Mouse (Mus musculus): Measurements from ENCODE around the gene Gdpd3. TPM values are rescaled to one million over a fixed set of nuclear protein-coding genes. Genes with fewer than 3 reads are reported as not detected.

Gdpd3 gene
- polyA plus RNA-seq, 1 experiment from 2014 or later = 1.3 TPM

DNA sequence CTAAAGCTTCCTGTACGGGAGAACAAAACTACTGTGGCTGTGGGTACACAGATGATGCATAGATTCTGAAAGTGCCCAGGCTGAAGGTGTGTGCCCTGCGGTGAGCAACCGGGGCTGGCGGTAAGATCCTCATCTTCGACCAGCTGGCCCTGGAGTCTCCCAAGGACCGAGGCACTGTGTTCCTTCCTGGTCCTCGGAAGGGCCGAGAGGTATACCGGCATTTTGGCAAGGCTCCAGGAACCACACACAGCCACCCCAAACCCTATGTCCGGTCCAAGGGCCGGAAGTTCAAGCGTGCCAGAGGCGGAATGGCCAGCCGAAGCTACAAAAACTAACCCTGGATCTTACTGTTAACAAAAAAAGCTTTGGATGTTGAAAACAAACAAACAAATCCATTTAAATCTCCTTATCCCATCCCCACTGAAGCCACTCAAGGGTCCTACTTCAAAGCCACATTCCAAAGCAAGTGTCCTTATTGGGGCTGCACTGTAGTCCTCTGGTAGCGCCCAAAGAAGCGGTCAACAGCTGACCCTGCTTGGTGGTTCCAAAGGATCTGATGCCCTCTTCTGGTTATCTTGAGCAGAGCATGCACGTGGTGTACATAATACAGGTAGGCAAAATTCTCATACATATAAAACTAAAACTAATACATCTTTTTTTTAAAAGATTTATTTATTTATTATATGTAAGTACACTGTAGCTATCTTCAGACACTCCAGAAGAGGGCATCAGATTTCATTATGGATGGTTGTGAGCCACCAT lies 16.4 kb upstream of the Gdpd3 start:
- Histone ChIP-seq H3K9me3 (replicated peaks; ENCODE audit: control insufficient read depth, low read length) (no peaks in the 10 kb centered on the region), H3K4me2 (ENCODE audit: low read depth, low read length) (no peak overlapping the region), H3K4me3 (ENCODE audit: low read depth, low read length) (no peak overlapping the region), H3K27ac (replicated peaks; ENCODE audit: low read depth, low read length) (no peak overlapping the region), H3K36me3 (replicated peaks; ENCODE audit: control insufficient read depth, insufficient read depth, low read depth, low read length) (no peaks in the 10 kb centered on the region), H3K4me1 (ENCODE audit: control insufficient read depth, insufficient read depth, low read length) (no peaks in the 10 kb centered on the region), H3K27me3 (ENCODE audit: control insufficient read depth, insufficient read depth, low read length) (no peaks in the 10 kb centered on the region), H3K9ac (replicated peaks; ENCODE audit: low read length) (no peak overlapping the region)
- ATAC-seq (replicated peaks; ENCODE audit: insufficient number of reproducible peaks, low FRiP score, low TSS enrichment, low read depth) (no peak), DNase-seq (ENCODE audit: low spot score) (no peak)
- 96% methylated on average over 17 of the region's 17 CpGs for WGBS

DNA sequence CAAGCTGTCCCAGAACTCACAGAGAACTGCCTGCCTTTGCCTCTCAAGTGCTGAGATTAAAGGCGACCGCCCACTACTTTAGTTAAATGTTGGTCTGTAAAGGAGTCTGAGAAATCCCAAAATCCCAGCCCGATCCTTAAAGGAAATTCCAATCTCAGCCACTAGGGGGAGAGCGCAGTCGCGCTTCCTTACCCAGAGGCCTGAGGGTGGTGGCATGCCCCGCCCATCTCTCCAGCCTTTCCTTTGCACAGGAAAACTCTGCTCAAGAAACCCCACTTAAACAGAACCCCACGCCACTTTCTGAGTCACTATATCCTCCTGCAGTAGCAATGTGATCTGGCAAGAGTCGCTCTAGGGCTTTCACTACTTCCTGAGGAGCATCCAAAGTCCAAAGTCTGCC lies 11.3 kb upstream of the Gdpd3 start:
- DNase-seq (ENCODE audit: low spot score) (peak; percentile 93), ATAC-seq (replicated peaks; ENCODE audit: insufficient number of reproducible peaks, low FRiP score, low TSS enrichment, low read depth) (peak; percentile 64)
- H3K9me3 ChIP-seq (replicated peaks; ENCODE audit: control insufficient read depth, low read length) = no peaks in the 10 kb centered on the region
- no peaks in the 10 kb centered on the region for H3K27me3 ChIP-seq (ENCODE audit: control insufficient read depth, insufficient read depth, low read length)
- H3K4me2 ChIP-seq (ENCODE audit: low read depth, low read length) = no peak overlapping the region
- H3K27ac ChIP-seq (replicated peaks; ENCODE audit: low read depth, low read length) = no peak overlapping the region
- H3K4me1 ChIP-seq (ENCODE audit: control insufficient read depth, insufficient read depth, low read length) = no peaks in the 10 kb centered on the region
- WGBS = 1% methylated on average over 9 of the region's 9 CpGs
- no peak overlapping the region for H3K4me3 ChIP-seq (ENCODE audit: low read depth, low read length)
- no peaks in the 10 kb centered on the region for H3K36me3 ChIP-seq (replicated peaks; ENCODE audit: control insufficient read depth, insufficient read depth, low read depth, low read length)
- 0 out of 2 replicates have a peak overlapping the region, but pooled peaks have one; percentile 47 for H3K9ac ChIP-seq (replicated peaks; ENCODE audit: low read length)

DNA sequence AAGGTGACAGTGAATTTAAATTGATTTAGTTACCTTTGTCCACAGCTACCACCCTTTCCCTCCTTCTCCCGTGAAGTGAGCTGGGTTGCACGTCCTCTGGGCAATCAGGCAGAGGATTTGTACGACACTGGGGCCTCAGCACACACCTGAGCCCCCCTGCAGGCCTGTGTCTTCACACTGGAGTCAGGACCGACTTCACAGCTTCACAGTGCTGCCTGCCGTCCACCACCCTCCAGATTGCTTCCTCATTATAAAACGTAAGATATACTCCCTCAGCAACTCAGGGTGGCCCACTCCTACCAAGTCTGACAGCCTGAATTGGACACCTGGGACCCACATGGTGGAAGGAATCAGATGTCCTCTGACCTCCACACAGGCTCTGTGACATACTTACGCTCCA lies 7.6 kb upstream of the Gdpd3 start:
- Histone ChIP-seq H3K9ac (replicated peaks; ENCODE audit: low read length) (peak overlapping the region; percentile 18), H3K27me3 (ENCODE audit: control insufficient read depth, insufficient read depth, low read length) (no peaks in the 10 kb centered on the region), H3K36me3 (replicated peaks; ENCODE audit: control insufficient read depth, insufficient read depth, low read depth, low read length) (no peaks in the 10 kb centered on the region; the same call in 1 of the 2 replicates), H3K4me2 (ENCODE audit: low read depth, low read length) (no peak overlapping the region), H3K4me1 (ENCODE audit: control insufficient read depth, insufficient read depth, low read length) (no peaks in the 10 kb centered on the region), H3K9me3 (replicated peaks; ENCODE audit: control insufficient read depth, low read length) (no peaks in the 10 kb centered on the region), H3K4me3 (ENCODE audit: low read depth, low read length) (no peak overlapping the region), H3K27ac (replicated peaks; ENCODE audit: low read depth, low read length) (no peak overlapping the region)
- 57% methylated on average over 7 of the region's 7 CpGs for WGBS
- DNase-seq (ENCODE audit: low spot score) = no peak
- ATAC-seq (replicated peaks; ENCODE audit: insufficient number of reproducible peaks, low FRiP score, low TSS enrichment, low read depth) = no peak

DNA sequence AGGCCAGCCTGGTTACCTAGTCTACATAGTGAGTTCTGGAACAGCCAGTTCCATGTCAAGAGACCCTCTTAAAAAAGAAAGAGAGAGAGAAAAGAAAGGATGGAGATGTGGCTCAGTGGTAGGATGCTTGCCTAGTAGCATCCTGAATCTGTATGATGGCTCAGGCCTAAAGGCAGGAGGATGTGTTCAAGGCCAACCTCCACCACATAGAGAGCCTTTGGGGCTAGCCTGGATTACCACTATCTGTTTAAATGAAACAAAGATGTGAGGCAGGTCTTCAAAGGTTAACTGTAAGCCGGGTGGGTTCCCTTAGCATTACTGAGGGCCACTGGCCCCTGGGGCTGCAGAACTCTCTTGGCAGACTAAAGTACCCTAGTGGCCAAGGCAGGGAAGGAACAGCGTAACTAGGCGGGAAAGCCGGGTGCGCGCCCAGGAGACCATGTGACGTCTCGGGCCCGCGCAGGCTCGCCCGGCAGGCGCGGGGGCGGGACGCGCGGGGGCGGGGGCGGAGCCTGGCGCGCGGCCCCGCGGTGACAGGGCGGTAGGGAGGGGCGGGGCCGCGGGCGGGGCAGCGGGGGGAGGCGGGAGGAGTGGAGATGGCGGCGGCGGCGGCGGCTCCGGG lies 7.0 kb upstream of the Gdpd3 start, which contains the start of gene Mapk3:
Gene Mapk3, plus strand, starts transcription at position 552 of the 622 bp plus-strand sequence.
- peak within 1 kb of the TSS; percentile 74 for H3K4me3 ChIP-seq (ENCODE audit: low read depth, low read length)
- H3K27me3 ChIP-seq (ENCODE audit: control insufficient read depth, insufficient read depth, low read length) = no peaks in the 10 kb centered on the region
- H3K4me1 ChIP-seq (ENCODE audit: control insufficient read depth, insufficient read depth, low read length) = no peaks in the 10 kb centered on the region
- H3K27ac ChIP-seq (replicated peaks; ENCODE audit: low read depth, low read length) = peak within 1 kb of the TSS; percentile 77
- WGBS = 1% methylated on average over 11 of the region's 38 CpGs
- peak within 1 kb of the TSS; percentile 89 for H3K9ac ChIP-seq (replicated peaks; ENCODE audit: low read length)
- no peaks in the 10 kb centered on the region; the same call in 1 of the 2 replicates for H3K36me3 ChIP-seq (replicated peaks; ENCODE audit: control insufficient read depth, insufficient read depth, low read depth, low read length)
- peak within 1 kb of the TSS; percentile 85 for H3K4me2 ChIP-seq (ENCODE audit: low read depth, low read length)
- peak; percentile 36; the same call in 1 of the 2 replicates for ATAC-seq (replicated peaks; ENCODE audit: insufficient number of reproducible peaks, low FRiP score, low TSS enrichment, low read depth)
- DNase-seq (ENCODE audit: low spot score) = peak; percentile 95
- no peaks in the 10 kb centered on the region for H3K9me3 ChIP-seq (replicated peaks; ENCODE audit: control insufficient read depth, low read length)

DNA sequence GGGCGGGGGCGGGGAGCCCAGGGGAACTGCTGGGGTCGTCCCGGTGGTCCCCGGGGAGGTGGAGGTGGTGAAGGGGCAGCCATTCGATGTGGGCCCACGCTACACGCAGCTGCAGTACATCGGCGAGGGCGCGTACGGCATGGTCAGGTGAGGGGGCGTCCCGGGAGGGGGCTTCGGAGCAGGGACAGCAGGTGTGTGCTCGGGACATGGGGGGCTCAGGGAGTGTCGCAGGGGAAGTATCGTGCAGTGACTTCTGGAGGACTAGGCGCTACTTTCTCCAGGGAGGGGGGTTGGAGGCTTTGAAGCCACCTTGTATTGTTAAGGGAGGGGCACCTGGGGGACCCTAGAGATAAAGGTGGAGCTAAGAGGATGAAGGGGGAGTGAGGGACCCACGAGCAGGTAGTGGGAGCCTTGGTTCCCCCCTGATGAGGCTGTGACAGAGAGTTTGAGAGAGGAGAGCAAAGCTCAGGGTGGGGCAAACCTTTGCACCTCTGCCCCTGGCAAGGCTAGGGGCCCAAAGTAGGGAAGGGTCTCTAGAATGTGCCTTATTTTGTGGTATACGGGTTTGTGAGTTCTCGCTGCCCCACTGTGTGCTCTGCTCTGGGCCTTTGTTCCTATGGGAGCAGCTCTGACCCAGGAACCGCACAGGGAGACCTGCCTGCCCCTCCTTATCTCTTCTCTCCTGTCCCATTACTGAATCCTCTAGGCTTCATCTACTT lies 6.3 kb upstream of the Gdpd3 start:
- peak overlapping the region; percentile 85 for H3K4me2 ChIP-seq (ENCODE audit: low read depth, low read length)
- no peaks in the 10 kb centered on the region for H3K4me1 ChIP-seq (ENCODE audit: control insufficient read depth, insufficient read depth, low read length)
- no peaks in the 10 kb centered on the region for H3K9me3 ChIP-seq (replicated peaks; ENCODE audit: control insufficient read depth, low read length)
- no peak for DNase-seq (ENCODE audit: low spot score)
- H3K9ac ChIP-seq (replicated peaks; ENCODE audit: low read length) = peak overlapping the region; percentile 89
- peak; percentile 27 for ATAC-seq (replicated peaks; ENCODE audit: insufficient number of reproducible peaks, low FRiP score, low TSS enrichment, low read depth)
- H3K4me3 ChIP-seq (ENCODE audit: low read depth, low read length) = peak overlapping the region; percentile 74
- no peaks in the 10 kb centered on the region; the same call in 1 of the 2 replicates for H3K36me3 ChIP-seq (replicated peaks; ENCODE audit: control insufficient read depth, insufficient read depth, low read depth, low read length)
- H3K27ac ChIP-seq (replicated peaks; ENCODE audit: low read depth, low read length) = peak overlapping the region; percentile 77
- no peaks in the 10 kb centered on the region for H3K27me3 ChIP-seq (ENCODE audit: control insufficient read depth, insufficient read depth, low read length)
- under 1% methylated on average over 22 of the region's 24 CpGs for WGBS

DNA sequence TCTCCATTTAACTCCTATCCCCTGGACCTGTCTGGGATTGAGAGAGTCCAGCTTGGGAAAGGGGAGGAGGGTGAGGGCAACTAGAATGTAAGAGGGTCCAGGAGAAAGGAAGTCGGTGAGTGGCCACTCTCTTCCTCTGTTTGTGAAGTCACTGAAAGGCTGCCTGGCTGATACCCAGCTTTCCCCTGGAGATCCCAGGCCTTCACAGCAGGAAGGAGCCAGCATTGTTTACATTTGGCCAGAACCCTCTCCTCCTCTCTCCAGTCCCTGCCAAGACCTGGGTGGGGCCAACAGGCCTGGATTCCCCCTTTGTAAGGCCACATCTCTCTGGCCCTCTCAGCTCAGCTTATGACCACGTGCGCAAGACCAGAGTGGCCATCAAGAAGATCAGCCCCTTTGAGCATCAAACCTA lies 5.7 kb upstream of the Gdpd3 start:
- Histone ChIP-seq H3K9me3 (replicated peaks; ENCODE audit: control insufficient read depth, low read length) (no peaks in the 10 kb centered on the region), H3K27me3 (ENCODE audit: control insufficient read depth, insufficient read depth, low read length) (no peaks in the 10 kb centered on the region), H3K9ac (replicated peaks; ENCODE audit: low read length) (peak overlapping the region; percentile 89), H3K4me2 (ENCODE audit: low read depth, low read length) (peak overlapping the region; percentile 85), H3K4me3 (ENCODE audit: low read depth, low read length) (peak overlapping the region; percentile 74), H3K4me1 (ENCODE audit: control insufficient read depth, insufficient read depth, low read length) (no peaks in the 10 kb centered on the region), H3K27ac (replicated peaks; ENCODE audit: low read depth, low read length) (no peak overlapping the region), H3K36me3 (replicated peaks; ENCODE audit: control insufficient read depth, insufficient read depth, low read depth, low read length) (no peaks in the 10 kb centered on the region; the same call in 1 of the 2 replicates)
- 26% methylated on average over 3 of the region's 3 CpGs for WGBS
- DNase-seq (ENCODE audit: low spot score) (no peak), ATAC-seq (replicated peaks; ENCODE audit: insufficient number of reproducible peaks, low FRiP score, low TSS enrichment, low read depth) (peak; percentile 6; the same call in 1 of the 2 replicates)

DNA sequence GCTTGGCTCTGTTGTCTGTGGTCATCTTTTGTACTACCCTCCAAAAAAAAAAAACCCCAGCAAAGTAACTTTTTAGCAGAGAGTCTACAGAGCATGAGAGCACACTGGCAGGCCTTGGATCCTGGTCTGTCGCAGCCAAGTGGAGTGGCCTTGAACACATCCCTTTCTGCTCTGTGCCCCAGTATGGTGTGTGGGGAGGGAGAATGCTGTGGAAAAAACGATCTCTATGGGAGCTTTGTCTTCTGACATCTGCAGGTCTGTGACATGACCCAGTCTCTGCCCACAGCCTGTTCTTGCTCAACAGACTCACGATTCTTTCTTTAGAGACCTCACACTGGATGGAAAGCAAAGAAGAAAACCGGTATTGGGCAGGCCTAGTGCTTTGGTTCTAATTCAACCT lies 5.2 kb upstream of the Gdpd3 start:
- Histone ChIP-seq H3K4me1 (ENCODE audit: control insufficient read depth, insufficient read depth, low read length) (no peaks in the 10 kb centered on the region), H3K9me3 (replicated peaks; ENCODE audit: control insufficient read depth, low read length) (no peaks in the 10 kb centered on the region), H3K9ac (replicated peaks; ENCODE audit: low read length) (0 out of 2 replicates have a peak overlapping the region, but pooled peaks have one; percentile 1), H3K27me3 (ENCODE audit: control insufficient read depth, insufficient read depth, low read length) (no peaks in the 10 kb centered on the region), H3K4me3 (ENCODE audit: low read depth, low read length) (no peak overlapping the region), H3K4me2 (ENCODE audit: low read depth, low read length) (peak overlapping the region; percentile 85), H3K27ac (replicated peaks; ENCODE audit: low read depth, low read length) (no peak overlapping the region), H3K36me3 (replicated peaks; ENCODE audit: control insufficient read depth, insufficient read depth, low read depth, low read length) (no peaks in the 10 kb centered on the region; the same call in 1 of the 2 replicates)
- ATAC-seq (replicated peaks; ENCODE audit: insufficient number of reproducible peaks, low FRiP score, low TSS enrichment, low read depth) = no peak
- DNase-seq (ENCODE audit: low spot score) = no peak
- WGBS = 67% methylated on average over 4 of the region's 4 CpGs
